Mouse (Mus musculus): Measurements from ENCODE around the gene Yeats2. TPM values are rescaled to one million over a fixed set of nuclear protein-coding genes. Genes with fewer than 3 reads are reported as not detected.
A peak's percentile ranks its signal among the peaks of the same experiment; 100 is the strongest.

Gene Yeats2
- total RNA-seq, 1 experiment from 2014 or later, result 26.2 TPM

DNA sequence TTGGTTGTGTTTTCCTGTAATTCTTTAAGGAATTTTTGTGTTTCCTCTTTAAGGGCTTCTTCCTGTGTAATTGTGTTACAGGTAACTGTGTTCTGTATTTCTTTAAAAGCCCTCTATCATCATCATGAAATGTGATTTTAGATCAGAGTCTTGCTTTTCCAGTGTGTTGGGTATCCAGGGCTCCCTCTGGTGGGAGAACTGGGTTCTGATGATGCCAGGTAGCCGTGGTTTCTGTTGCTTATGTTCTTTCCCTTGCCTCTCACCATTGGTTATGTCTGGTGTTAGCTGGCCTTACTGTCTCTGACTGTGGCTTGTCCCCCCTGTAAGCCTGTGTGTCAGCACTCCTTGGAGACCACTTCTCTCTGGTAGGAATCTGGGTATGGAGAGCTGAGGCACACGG lies 44.5 kb downstream of the Yeats2 start:
- ATAC-seq (replicated peaks; ENCODE audit: low read depth, poor library complexity, severe bottlenecking), result no peak

DNA sequence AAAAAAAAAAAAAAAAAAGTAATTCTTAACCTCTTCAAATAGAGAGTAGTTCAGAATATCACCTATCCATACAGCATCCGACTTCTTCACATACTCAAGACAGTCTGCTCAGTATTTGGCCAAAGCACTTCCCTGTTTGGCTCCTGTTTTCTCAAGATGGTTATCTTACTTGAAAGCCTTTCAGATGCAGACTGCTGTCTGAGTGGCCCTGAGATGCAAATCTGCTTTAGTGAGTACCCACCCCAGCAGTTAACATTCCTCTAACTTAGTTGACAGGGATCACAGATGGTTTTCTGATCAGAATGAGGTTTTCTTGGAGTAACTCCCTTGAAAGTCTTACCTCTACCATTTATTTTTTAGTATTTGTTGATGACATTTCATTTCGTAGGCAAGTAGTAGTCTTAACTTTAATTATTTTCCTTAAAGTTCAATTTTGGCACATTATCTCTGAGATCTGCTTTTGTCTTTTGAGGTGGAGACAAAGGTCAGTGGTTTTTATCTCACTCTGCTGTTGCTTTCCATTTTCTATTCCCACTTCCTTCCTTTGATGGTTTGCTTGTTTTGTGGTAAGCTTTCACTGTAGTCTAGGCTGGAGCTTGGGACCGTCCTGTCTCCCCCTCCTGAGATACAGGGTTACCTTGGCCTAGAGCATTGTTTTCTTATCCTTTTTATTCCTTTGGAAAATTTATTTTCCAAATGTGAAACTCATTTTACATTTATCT lies 50.5 kb downstream of the Yeats2 start:
- peak; percentile 55 for ATAC-seq (replicated peaks; ENCODE audit: low read depth, poor library complexity, severe bottlenecking)

DNA sequence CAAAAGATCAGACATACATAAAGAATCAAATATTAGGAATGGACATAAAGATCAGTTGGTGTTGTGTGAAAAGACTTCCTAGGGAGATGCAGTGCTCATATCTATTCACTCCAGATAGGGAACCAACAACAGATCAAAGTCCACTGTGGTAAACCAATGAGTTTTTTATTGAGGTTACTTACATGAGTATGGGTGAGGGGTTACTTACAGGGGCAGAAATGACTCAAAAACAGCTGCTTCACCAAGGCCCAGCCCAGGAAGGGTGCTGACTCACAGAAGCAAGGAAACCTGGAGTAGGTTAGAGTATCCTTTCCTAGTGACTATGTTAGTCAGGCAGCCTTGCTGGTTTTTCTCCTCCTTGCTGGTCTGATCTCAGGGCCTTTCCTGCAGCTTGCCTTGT lies 51.2 kb downstream of the Yeats2 start:
- peak; percentile 70 for ATAC-seq (replicated peaks; ENCODE audit: low read depth, poor library complexity, severe bottlenecking)

DNA sequence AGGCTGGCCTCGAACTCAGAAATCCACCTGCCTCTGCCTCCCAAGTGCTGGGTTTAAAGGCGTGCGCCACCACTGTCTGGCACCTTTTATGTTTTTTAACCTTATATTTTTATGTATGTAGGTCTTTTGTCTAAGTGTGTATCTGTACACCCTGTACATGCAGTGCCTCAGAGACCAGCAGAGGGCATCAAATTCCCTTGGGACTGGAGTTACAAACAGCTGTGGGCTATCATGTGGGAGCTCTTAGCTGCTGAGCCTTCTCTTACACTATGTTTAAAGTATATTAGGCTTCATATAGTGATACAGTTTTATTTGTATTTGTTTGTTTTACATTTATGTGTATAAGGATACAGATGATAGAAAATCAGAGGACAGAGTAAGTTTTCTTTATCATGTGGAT lies 54.7 kb downstream of the Yeats2 start:
- no peak; the same call in 1 of the 2 replicates for ATAC-seq (replicated peaks; ENCODE audit: low read depth, poor library complexity, severe bottlenecking)

DNA sequence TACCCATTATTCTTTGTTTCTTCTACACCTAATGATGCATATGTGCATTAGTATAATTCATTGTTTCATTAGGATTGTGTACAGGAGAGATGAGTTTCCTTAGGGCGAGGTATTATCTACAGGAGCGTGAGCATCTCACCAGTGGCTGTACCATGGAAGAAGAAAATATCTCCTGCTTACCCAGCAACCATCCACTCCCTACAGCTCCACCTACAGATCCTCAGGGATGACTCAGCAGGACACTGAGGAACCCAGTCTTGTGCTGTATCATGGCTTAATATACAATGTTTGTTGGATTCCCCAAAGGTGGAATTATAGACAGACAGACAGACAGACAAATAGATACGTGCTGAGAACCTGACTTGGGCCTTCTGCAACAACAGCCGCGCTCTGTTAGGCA lies 56.1 kb downstream of the Yeats2 start:
- no peak for ATAC-seq (replicated peaks; ENCODE audit: low read depth, poor library complexity, severe bottlenecking)

DNA sequence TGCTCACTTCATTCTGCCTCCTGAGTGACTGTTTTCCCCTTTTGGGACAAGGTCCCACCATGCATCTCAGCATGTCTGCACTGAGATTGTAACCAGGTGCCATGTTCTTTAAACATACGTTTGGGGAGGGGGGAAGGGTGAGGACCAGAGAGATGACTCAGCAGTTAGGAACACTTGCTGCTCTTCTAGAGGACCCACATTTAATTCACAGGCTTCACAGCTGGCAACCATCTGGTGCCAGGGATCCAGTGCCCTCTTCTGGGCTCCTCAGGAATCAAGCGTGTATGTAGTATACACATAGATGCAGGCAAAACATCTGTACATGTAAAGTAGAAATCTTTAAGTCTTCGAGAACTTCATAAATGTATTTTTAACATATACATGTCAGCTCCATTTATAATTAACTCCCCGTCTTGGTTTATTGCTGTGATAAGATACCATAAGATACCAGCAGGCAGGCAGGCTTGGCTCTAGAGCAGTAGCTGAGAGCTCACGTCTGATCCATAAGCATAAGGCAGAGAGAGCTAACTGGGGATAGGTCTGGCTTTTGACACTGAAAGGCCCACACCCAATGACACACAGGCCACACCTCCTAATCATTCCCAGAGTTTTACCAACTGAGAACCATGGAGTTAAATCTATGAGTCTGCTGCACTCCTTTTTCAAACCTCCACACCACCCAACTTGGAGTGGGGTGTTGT lies 58.8 kb downstream of the Yeats2 start:
- ATAC-seq (replicated peaks; ENCODE audit: low read depth, poor library complexity, severe bottlenecking), result no peak

DNA sequence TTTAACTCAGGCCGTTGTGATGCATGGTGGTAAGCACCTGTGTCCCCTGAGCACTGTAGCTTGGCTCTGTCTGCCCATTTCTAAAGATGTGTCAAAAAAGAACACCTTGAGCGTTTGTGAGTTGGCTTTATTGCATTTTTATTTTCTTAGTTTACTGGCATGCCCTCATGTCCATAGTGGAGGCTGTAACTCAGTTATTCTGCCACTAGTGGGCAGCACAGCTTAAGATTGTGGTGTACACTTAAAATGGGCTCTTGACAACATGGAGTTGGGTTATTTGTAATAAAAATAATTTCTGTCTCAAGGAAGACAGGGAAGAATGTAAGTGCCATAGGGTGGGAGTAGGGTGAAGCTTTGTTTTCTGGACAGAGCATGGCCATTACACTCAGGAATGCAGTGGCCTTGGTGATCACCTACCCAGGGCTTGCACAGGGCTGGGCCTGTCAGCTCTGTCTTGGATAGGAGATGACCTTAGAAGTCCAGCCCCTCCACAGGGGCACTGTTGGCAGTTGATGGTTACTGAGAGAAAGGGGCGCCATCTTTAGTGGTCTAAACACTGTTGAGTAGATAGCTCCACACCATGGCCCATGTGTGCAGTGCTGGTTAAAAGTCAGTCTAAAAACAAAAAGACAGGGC lies 72.8 kb downstream of the Yeats2 start:
- peak; percentile 94 for ATAC-seq (replicated peaks; ENCODE audit: low read depth, poor library complexity, severe bottlenecking)

DNA sequence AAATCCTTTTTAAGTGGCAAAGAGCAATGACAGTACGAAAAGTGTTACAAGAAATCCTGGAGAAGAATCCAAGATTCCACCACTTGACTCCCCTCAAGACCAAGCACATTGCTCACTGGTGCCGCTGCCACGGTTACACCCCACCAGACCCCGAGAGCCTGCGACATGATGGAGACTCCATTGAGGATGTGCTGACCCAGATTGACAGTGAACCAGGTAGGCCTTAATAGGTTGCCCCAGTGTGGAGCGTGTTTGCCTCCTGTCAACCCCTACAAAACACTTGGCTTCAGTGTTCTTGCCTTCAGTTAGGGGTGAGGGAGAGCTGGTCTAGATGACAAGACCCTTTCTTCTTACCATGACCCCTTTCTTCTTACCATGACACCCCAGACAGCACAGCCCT lies 81.9 kb downstream of the Yeats2 start:
- no peak for ATAC-seq (replicated peaks; ENCODE audit: low read depth, poor library complexity, severe bottlenecking)

DNA sequence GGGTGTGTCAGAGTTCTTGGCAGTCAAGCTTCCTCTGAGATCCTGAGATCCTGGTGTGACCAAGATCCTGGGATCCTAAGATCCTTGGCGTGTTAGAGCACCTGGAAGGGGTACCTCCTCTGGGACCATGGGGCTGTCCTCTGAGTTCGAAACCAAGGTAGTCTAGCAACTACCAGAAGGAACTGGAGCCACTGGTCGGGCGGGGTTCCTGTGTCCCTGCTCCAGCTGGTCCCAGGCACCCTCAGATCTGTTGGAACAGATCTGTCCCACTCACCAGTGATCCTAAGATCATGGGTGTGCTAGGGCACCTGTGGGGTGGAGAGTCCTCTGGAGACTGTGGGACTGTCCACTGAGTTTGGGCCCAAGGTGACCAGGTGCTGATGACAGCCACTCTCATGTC lies 85.8 kb downstream of the Yeats2 start:
- ATAC-seq (replicated peaks; ENCODE audit: low read depth, poor library complexity, severe bottlenecking), result no peak

DNA sequence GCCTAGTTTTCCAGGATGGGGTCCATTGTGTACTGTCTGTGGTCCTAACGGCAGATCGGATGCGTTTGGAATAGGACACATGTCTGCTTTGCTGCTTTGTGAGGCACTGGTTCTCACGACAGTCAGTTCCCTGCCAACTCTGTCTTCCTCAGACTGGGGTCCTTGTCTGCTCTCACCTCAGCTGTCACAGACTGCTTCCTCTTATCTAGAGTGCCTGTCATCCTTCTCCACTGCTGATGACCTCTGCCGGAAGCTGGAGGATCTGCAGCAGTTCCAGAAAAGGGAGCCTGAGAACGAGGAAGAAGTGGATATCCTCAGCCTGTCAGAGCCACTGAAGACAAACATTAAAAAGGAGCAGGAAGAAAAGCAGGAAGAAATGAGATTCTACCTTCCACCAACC lies 86.6 kb downstream of the Yeats2 start:
- 0 out of 2 replicates have a peak, but pooled peaks have one; percentile 54 for ATAC-seq (replicated peaks; ENCODE audit: low read depth, poor library complexity, severe bottlenecking)

DNA sequence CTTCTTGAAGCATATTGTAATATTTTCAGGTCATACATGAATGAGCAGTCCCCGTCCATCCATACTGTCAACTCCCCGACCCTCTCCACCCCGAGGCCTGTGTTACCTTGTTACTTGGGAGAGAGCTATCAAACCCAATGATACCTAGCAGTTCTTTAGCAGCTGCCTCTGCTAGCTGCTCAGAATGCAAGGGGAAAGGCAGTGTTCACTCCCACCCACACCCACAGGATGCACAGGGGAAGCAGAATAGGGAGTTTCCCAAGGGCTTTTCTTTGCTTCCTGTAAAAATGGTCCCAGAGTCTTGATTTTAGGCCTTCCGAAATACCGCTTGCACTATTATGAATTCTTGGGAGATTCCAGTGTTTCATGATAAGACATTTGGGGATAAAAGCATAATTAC lies 87.3 kb downstream of the Yeats2 start:
- no peak for ATAC-seq (replicated peaks; ENCODE audit: low read depth, poor library complexity, severe bottlenecking)

DNA sequence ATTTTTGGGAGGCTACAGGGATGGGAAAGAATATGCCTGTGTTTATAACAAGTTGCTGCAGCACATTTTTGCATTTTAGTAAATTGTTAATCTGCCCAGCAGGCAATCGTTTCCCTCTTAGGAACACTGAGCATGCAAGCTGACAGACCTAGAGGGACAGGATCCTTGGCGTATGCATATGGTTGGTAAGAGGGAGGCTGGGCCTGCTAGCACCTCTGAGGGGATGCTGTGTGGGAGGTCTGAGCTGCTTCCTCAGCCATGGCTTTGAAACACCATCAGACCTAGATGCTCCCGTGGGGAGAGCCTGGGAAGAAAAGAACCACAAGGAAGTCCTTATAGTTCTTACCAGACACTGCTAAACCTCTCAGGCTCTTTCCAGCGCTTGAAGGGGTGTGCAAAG lies 93.5 kb downstream of the Yeats2 start:
- ATAC-seq (replicated peaks; ENCODE audit: low read depth, poor library complexity, severe bottlenecking), result no peak

DNA sequence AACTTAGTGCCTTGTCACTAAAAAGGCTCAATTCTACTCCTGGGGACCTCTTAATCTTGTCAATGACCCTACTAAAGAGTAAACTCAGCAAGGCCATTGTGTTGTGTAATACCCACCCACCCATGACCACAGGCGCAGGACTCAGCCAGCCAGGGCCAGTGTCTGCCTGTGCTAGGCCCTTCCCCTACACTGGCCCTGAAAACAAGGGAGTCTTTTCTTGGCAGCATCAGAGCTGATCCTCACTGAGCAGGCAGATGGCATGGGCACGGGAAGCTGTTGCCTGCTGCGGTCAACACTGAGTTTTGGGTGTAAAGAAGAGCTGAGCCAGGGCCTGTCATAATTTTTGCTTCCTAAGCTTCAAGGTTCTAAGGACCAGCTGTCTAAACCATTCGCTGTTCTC lies 96.6 kb downstream of the Yeats2 start:
- ATAC-seq (replicated peaks; ENCODE audit: low read depth, poor library complexity, severe bottlenecking), result no peak

DNA sequence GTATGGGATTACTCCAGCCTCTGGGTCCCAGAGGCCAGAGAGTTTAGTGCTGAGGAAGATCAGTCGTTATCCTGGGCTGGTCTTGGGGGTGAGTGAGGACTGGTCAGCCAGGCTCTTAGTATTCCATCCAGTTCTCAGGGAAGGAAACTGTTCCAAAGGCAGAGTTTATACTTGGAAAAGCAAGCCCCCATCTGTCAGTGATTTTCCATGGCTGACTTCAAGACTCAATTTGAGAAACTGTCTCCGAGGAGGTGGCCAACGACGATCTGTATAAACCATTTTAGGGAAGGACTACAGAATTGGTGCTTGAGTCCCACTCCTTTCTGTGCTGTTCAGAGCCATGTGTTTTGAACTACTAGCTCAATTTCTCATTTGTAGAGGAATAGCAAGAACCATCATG lies 97.8 kb downstream of the Yeats2 start:
- ATAC-seq (replicated peaks; ENCODE audit: low read depth, poor library complexity, severe bottlenecking), result no peak

DNA sequence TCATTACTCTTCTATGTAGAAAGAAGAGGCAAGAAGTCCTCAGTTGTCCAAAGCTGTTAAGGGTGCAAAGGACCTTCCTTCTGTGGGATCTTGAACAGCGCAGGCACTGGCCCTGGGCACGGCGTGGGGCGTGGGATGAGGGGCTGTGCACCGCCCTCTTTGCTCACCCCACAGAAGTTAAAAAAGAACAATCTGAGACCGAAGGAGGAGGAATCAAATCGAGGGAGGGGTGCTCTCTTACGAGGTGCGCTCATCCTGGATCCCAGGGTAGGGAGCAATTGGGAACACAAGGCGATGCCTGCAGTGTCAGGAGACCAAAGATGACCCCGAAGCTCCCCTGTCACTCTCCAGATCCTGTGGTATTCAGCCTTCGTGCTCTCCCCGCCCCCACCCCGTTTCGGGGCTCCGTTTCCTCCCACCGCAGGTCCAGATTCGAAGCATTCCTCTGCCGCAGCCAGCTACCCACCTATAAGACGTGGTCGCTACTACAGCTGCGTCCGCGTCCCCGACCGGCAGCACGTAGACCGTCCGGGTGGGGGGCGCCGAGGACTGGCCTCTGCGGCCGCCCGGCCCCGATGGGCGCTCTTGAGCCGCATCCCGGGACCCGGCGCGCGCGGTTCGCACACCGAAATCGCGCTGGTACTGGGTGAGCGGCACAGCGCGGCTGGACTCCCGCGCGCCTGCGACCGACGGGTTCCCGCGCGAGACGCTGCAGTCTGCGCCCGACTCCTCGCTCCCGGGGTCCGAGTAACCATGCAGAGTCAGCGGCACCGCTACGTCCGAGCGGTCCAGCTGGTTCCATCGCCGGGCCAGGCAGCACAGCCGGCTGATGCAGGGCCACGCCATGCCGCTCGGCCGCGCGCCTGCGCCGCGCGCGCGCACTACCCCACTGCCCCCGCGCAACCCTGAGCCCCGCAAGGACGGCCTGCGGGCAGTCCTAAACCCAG lies 99.9 kb downstream of the Yeats2 start, which contains the start of gene Map6d1:
TSS of gene Map6d1 (minus strand) at position 891 of the 947 bp plus-strand sequence.
- ATAC-seq (replicated peaks; ENCODE audit: low read depth, poor library complexity, severe bottlenecking), result peak; percentile 31

DNA sequence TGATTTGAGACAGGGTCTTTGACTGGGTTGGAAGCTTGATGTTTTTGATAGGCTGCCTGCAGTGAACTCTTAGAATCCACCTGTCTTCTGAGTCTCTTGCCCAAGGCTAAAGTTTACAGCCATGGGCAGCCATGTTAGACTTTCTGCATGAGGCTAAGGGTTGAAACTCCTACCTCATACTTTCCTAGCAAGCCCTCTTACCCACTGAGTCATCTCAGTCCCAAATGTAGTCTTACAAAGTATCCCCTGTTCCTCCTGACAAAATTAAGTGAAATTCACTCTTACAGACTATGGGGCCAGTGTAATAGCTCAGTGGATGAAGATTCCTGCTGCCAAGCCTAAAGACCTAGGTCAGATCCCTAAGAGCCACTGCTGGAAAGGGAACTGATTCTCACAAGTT lies 106.2 kb downstream of the Yeats2 start:
- ATAC-seq (replicated peaks; ENCODE audit: low read depth, poor library complexity, severe bottlenecking), result no peak

DNA sequence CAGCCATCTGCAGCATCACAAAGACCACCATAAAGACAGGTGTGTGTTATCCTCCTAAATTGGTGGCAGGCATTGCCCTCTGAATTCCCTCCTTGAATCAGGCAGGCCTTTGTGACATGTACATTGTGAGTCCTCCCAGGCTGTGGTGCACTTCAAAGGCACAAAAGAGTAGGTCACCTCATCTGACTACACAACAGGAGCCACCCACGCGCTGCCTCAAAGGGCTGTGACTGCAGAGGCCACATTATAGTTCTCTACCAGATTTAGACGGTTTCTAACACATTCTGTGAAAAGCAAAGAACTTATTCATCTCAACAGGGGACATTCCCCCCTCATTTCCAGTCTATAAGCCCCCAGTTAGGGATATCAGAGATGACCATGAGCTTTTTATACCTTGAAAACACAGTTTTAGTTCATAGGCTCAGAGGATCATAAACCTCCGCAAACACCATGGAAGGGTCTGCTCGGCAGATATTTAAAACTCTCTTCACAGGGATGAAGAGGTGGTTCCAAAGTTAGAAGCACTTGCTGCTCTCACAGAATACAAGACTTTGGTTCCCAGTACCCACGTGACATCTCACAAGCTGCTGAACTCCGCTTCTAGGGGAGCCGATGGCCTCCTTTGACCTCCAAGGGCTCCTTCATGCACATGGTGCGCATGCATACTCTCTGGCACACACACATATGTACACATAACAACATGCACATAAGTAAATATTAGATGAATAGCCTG lies 107.7 kb downstream of the Yeats2 start:
- no peak for ATAC-seq (replicated peaks; ENCODE audit: low read depth, poor library complexity, severe bottlenecking)

DNA sequence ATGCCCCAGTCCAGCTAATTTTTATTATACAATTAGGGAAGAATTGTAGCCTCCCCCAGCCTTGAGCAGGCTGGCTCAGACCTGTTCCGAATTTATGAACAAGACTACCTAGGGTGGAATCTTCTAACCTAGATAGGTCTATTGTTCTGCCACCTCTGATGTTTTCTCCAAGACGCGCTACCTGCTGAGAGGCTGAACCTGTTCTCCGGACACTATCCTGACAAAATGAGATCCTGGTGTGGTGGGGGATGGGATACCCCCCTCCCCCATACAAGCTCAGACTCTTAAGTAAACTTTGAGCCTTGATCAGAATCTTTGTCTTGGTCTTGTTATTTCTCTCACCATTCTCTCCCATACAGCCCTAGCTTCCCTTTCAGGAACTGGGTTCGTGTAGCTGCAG lies 117.1 kb downstream of the Yeats2 start:
- no peak for ATAC-seq (replicated peaks; ENCODE audit: low read depth, poor library complexity, severe bottlenecking)

DNA sequence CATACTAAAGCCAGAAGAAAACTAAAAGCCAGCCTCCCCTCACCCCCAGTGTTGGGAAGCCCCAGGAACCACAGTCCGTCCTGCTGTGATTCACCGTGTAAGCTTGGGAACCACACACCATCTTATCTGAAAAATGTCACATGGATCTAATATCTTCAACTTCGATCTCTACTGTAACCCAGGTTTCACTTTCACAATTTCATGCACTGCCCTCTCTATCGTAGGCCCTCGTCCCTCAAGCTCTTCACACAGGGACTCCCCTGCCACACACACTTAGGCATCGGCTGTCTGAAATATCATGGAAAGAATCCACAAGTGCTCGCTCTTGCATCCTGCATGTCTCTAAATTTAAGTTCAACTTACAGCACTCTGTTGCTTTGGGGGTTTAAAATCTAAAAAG lies 124.2 kb downstream of the Yeats2 start:
- 0 out of 2 replicates have a peak, but pooled peaks have one; percentile 32 for ATAC-seq (replicated peaks; ENCODE audit: low read depth, poor library complexity, severe bottlenecking)

Data from common myeloid progenitor, adult 5-6 weeks (primary cell).